Mouse (Mus musculus) cortical plate, adult 2 months (tissue): ENCODE measurements around the gene 4921517D22Rik.

Experiments
- CTCF ChIP-seq: fragments of 200-500 bp; IDR thresholded peaks from 2 replicates; pipeline ENCODE4 v1.5.1; 2011; ENCODE audit warnings: mild to moderate bottlenecking, control low read depth, low read length; ENCODE audit not compliant: insufficient read depth; ENCODE audit errors: extremely low read depth
- POLR2A ChIP-seq: fragments of 200-500 bp; IDR thresholded peaks from 2 replicates; pipeline ENCODE4 v1.6.1; 2011; ENCODE audit warnings: mild to moderate bottlenecking, low read length, control low read depth; ENCODE audit not compliant: insufficient read depth; ENCODE audit errors: extremely low read depth

GRCm38 (mm10) chr13:59637800-59638199 lies 56.1 kb downstream of the 4921517D22Rik start:
- TF ChIP-seq POLR2A (no peak), CTCF (no peak)
